Mouse (Mus musculus): ENCODE data around the gene Chtf18. TPM values are rescaled to one million over a fixed set of nuclear protein-coding genes. Genes with fewer than 3 reads are reported as not detected.

Gene Chtf18
- total RNA-seq, 2 experiments from 2014 or later = 0.73 to 1.6 TPM

GRCm38 (mm10) chr17:25735246-25735645, 8.0 kb upstream of the Chtf18 start:
- no peak for DNase-seq

DNA sequence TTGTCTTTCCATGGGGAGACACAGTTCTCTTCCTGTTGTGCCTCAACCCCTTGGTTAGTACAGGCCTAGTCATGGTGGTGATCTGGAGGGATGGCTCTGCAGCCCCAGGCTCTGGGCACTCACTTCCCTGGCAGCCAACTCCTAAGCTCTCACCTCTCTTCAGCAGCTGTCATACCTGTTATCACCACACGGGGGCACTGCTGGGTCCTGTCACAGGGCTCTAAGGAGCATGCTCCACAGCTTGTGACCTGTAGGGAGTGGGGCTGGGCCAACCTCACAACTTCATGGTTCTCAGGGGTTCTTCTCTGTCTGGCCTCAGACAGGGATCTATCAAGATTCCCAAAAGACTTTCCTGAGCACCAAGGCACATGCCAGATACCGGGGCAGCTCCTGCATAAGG, 4.9 kb upstream of the Chtf18 start:
- DNase-seq = peak; percentile 83 to 84

- no peak for DNase-seq
Observed at GRCm38 (mm10) chr17:25728009-25728270, 721 bp upstream of the Chtf18 start.

DNA sequence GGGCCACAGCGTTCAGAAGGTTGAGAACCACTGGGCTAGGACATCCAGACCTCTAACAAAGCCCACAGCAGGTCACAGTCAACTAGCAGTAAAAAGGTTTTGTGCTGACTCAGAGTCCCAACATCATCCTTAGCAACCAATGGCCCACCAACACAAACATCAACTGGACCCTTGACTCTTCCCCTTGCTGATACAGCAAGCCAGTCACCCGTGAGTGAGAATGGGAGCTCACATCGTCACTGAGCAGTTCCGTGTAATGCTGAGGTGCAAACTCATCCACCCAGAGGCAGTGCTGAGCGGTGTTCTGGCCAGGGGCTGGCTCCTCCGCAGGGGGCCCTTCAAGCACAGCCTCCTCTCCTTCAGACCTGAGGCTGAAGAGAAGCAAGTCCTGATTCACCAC, 2.0 kb downstream of the Chtf18 start:
- DNase-seq = no peak

DNA sequence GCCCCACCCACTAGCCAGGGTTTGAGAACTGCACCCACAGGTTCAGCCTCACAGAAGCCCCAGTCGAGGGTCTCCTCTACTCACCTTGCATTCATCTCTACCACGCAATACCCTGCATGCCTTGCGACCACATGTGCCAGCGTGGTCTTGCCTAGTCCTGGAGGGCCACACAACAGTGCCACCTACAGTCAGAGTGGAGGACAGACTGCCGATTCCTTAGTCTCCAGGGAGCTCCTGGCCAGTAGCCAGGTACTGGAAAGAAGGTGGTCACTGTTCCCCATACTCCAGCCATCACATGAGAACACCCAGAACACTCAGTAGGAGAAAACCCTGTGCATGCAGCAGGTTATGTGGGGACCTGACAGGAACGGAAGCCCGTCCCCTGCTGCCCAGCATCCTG, 3.3 kb downstream of the Chtf18 start:
- no peak for DNase-seq

GRCm38 (mm10) chr17:25723470-25723869, 3.7 kb downstream of the Chtf18 start:
- DNase-seq = no peak

DNA sequence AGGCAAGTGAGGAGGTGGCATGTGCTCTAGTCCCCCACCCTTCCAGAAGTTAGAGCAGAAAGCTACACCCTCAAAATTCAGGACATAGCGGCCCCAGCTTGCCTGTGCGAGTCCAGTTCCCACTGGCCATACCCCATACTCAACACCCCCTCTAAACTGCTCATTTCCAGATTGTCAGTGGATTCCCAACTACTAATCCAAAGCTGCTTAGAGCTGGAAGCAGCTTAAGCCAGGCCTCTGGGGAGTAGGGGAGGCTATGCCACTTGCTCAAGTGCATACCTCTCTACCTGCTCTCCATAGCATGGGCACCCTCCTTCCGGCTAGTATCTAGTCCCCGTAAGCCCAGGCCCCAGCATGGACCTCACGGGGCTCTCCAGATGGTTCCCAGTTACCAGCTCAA, 5.7 kb downstream of the Chtf18 start:
- DNase-seq = no peak

DNA sequence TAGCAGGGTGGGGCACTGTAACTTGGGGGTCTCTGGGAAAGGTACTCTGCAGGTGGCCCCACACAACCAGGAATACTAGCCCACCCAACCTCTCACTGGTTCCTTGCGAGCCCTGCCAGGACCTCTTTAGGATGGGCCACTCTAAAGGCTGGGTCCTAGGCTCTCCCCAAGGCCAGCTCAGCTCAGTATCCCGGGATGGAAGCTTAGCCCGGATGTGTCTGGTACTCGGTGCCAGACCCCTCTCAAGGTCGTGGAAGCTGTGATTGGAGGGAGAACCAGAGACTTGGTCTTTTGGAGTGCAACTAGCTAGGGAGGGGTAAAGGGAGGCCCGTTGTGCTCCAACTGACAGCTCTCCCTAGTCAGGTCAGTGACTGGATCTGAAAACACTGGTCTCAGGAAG, 9.5 kb downstream of the Chtf18 start:
- no peak for DNase-seq

GRCm38 (mm10) chr17:25716711-25717637, 10.2 kb downstream of the Chtf18 start, which contains the start of gene Gng13:
Gene Gng13, plus strand, starts transcription at chr17:25717171.
- peak in 1 of 2 experiments; percentile 28 for DNase-seq

DNA sequence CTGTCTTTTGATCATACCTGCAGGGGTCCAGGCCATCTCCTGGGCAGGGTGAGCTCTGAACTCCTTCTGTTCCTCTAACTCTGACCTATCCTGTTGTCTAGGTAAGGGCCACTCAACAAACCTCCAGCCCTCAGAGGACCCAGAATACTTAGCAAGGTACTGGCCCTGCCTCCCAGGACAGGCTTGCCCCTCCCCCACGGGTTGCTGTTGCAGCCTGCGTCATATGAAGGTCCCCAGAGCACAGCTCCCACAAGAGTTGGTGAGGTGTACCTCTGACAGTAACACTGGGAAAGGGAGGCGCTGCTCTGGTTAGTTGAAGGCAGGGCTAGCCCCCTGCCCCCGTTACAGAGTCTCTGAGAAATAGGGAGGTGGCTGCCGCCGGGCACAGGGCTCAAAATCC, 11.1 kb downstream of the Chtf18 start:
- DNase-seq = no peak

DNA sequence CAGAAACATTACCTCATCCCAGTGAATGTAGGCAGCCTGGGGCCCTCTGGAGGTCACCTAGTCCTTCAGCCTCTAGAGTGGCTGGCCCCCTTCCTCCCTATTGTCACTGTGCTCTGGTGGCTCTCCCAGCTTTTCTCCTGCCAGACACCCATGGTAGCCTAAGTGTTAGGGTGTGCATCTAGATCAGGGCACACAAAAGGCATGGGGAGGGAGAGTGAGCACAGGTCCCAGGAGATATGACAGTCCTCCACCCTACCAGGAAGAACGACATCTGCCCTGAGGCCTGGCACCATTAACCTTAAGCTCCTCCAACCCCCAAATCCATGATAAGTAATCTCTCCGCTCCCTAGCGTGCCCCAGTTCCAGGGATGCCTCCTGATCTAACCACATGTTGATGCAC, 11.6 kb downstream of the Chtf18 start:
- no peak for DNase-seq

DNA sequence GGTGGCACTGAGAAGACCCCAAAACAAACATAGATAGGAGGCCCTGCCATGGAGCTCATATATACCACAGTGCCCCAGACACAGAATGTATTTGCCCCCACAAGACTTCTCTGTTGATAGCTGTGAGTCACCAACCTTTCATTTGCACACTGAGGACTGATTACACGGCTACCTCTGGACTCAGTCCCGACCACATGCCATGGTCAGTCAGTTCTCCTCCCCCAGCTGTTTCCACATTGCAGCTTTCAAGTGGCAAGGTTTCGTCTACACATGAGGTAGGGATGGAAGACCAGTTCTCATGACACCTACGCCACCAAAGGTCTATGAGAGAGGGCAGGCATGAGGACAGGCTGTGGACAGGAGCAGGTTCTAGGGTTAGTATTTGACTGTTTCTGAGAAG, 16.1 kb downstream of the Chtf18 start:
- no peak for DNase-seq

DNA sequence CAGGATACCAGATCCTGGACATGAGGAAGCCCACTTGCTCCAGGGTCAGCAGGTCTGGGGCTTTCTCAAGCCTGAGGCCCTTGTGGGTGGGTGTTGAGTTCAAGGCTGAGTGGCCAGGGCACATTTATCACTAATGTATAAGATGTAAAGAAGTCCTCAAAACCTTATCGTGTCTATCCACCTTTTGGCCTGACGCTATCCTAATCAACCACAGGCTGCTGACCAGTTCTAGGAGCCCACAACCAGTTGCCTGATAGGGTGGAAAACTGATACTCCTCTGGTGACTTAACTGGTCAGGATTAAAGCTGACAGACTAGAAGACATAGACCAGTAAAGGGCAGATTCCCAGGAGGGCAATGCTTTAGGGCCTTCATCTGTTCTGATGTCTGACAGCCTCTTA, 17.2 kb downstream of the Chtf18 start:
- DNase-seq = no peak

GRCm38 (mm10) chr17:25700863-25701496, 26.2 kb downstream of the Chtf18 start:
- no peak for DNase-seq

DNA sequence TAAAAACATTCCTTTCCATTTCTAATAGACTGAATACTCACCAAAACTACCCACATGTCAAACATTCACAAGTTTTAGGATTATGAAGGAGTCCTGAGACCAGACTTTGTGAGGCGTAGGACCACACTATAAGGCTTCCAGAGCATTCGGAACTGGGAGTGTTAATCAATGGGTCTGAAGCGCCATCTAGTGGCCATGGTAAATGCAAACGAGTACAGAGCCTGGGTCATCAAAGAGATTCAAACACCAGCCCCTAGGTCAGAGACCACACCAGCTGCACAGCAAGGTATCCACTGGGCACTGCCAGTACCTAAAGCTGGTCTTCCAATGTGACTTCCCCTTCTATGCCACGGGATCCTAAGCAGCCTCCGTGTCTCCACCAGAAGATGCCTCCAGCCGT, 28.8 kb downstream of the Chtf18 start:
- peak; percentile 65 to 76 for DNase-seq

DNA sequence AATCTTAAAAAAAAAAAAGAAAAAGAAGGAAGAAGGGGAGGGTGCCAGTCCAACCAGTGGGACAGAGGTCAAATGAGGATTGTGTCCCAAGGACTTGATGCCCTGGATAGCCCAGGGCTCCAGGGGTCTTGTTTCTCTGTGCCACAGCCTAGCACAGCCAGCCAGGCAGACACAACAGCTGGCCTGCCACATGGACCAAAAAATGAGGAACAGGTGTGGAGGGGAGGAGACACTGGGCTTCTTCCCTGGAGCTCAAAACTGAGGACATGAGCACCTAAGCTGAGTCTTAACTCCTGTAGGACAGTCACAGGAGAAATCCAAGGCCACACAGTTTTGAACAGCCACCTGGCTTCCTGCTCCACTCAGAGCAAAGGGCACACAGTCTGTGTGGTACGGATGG, 31.0 kb downstream of the Chtf18 start:
- no peak for DNase-seq

DNA sequence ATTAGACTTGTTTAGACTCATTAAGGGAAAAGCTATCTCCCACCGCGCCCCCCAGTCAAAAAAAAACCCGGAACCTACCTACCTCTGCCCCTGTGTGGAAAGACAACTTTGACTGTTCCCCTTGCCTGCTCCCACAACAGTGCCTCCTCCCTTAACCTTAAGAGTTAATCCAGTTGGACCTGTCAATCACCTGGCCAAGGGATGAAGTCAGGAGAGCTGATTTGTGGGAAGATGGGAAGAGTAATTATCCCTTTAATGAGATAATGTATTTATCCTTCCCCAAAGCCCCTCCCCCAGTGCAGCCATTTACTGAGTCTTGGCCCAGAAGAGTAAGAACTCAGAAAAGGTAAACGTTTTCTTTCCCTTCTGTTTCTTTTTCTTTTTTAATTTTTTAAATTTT, 38.3 kb downstream of the Chtf18 start:
- no peak for DNase-seq

DNA sequence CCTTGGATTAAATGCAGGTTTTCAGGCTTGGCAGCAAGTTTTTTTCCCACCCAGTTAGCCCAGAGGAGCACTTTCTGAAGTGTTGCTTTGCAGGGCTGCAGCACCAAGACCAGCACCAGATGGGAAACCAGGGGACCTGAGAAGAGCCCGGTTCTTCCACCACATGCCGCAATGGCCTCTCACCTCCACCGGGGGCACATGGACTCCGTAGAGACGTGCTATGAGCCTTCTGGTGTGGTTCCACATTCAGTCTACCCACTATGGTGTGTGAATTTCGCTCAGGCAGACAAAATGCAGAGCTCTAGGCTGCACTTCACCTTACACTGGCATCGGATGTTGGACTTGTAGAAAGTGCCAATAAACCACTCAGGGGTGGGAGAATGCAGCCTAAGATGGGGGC, 40.9 kb downstream of the Chtf18 start:
- DNase-seq = no peak

DNA sequence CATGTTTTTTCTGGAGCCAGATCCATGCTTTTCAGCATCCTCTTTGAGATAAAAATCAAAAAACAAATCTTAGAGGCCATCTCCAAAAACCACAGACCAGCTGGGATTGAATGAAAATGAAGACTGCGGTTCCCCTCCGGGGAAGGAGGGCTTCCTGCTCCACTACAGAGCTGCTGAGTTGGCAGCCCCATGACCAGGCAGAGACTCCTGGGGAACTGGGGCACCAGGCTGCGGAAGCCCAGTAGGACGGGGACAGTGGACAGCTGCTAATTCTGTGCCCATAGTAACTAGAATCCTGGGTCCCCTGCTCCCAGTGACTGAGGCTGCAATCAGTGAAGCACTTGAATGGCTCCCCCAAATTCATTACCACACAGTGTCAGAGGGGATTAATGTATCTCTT, 45.6 kb downstream of the Chtf18 start:
- DNase-seq = no peak

DNA sequence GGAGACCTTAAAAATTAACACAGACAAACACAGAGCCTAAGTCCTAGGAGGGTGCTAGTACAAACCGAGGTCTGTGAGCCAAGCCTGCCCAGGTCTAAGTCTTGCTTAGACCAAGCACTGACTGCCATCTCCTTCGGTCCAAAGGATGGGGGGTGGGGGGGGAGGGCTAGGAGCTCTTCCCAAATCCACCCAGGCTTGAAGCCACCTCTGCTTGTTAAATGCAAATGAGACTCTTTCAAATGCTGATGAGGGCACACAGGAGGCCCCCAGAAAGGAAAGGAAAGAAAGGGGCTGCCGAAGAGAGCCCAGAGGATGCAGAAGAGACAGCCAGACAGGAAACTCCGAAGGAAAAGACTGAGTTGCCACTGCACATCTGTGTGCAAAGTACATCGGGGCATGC, 47.4 kb downstream of the Chtf18 start:
- no peak for DNase-seq

DNA sequence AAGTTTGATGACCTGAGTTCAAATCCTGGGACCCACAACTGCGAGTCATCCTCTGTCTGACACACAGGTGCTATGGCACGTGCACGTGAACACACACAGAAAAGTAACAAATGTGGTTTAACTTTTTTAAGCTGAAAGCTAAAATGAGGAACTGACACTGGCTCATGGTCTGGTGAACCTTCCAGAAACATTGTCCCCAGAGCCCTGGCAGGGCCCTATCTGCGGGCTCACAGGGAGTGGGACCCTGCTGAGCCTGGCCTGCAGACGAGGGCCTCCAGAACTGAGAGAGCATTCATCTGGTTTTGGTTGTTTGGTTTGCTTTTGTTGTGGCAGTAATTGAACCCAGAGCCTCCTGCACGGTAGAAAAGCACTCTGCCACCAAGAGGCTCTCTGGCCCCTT, 49.2 kb downstream of the Chtf18 start:
- no peak for DNase-seq

GRCm38 (mm10) chr17:25672982-25673381, 54.2 kb downstream of the Chtf18 start:
- DNase-seq = no peak

Measured in layer of hippocampus, postnatal 36 days (tissue).